12 mouse cellular contexts compared by ENCODE assay signal in the genomic region with DNA sequence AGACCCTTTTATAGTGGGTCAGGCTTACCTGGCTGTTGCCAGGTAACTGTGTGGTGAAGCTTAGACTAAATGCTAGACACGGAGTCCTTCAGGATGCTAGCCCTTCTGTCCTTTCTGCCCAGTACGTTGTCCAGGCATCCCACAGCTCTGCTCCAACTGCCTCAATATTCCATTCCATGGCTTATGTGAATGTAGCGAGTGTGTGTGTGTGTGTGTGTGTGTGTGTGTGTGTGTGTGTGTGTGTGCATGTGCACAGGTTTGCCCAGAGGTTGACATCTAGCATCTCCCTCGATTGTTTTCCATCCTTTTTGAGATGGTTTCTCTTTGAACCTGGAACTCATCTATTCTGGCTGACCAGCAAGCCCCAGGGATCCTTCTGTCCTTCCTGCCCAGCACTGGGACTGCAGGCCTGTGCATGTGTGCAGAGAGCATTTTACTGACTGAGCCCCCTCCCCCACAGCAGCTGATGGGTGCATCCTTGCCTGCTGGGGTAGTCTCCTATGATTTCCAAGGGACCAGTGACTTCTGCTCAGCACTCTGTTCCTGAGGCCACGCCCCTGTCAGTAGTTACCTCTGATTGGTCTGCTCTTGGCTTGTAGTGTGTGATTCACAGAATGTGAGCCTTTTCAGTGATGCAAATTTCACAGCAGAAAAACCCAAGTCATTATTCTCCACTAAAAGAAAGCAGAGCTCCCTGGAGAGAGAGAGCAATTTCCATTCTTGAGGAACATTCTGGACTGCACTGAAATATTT. TPM values are rescaled to one million over a fixed set of nuclear protein-coding genes. Genes with fewer than 3 reads are reported as not detected.
A peak's percentile ranks its signal among the peaks of the same experiment; 100 is the strongest.
DNase-seq lines count a peak whose midpoint lies in the region; ATAC-seq lines count a peak whose summit lies in the region.
"Had no signal": no experiment of that assay in that cellular context is flagged by ENCODE, and none has a peak within 500 bp of the region (broad histone marks: within the 10 kb centered on the region; RNA-seq: fewer than 3 reads in every experiment).

No protein-coding gene starts in this region.

- no peaks in the 10 kb centered on the region for H3K36me3 ChIP-seq in forebrain, embryonic 15.5 days
- H3K36me3 ChIP-seq in midbrain, embryonic 15.5 days (replicated peaks): no peaks in the 10 kb centered on the region
- H3K36me3 ChIP-seq in kidney, embryonic 15.5 days: no peaks in the 10 kb centered on the region
- H3K36me3 ChIP-seq: G1E; lung, embryonic 15.5 days had no signal

- H3K9me3 ChIP-seq in forebrain, embryonic 15.5 days: no peaks in the 10 kb centered on the region
- no peaks in the 10 kb centered on the region for H3K9me3 ChIP-seq in midbrain, embryonic 15.5 days
- H3K9me3 ChIP-seq in kidney, embryonic 15.5 days (replicated peaks): no peaks in the 10 kb centered on the region
- H3K9me3 ChIP-seq: G1E; lung, embryonic 15.5 days had no signal

- DNase-seq in heart, postnatal 14 days: peak; percentile 4 to 9
- no peak for DNase-seq in heart, adult 8-10 months (ENCODE audit: low spot score)
- DNase-seq in ZHBTc4 (ENCODE audit: low read depth, low spot score): peak; percentile 59
- DNase-seq in thymus, postnatal 10 days (ENCODE audit: low spot score in 2 of 2): no peak
- DNase-seq: thymus, adult 2 months had no signal

- peaks cover 27% of the 10 kb centered on the region for H3K4me1 ChIP-seq in forebrain, embryonic 15.5 days
- peaks cover 12% of the 10 kb centered on the region for H3K4me1 ChIP-seq in midbrain, embryonic 15.5 days
- no peaks in the 10 kb centered on the region for H3K4me1 ChIP-seq in kidney, embryonic 15.5 days
- H3K4me1 ChIP-seq: lung, embryonic 15.5 days had no signal

- H3K27me3 ChIP-seq in forebrain, embryonic 15.5 days: no peaks in the 10 kb centered on the region
- no peaks in the 10 kb centered on the region for H3K27me3 ChIP-seq in midbrain, embryonic 15.5 days (replicated peaks)
- H3K27me3 ChIP-seq in kidney, embryonic 15.5 days: no peaks in the 10 kb centered on the region
- H3K27me3 ChIP-seq: lung, embryonic 15.5 days had no signal

- peak; percentile 82 for ATAC-seq in forebrain, embryonic 15.5 days (replicated peaks)
- ATAC-seq in midbrain, embryonic 15.5 days (replicated peaks): peak; percentile 70
- ATAC-seq in megakaryocyte-erythroid progenitor cell, adult 5-6 weeks (replicated peaks; ENCODE audit: low FRiP score, low TSS enrichment, poor library complexity, severe bottlenecking): no peak
- no peak for ATAC-seq in kidney, embryonic 15.5 days (replicated peaks; ENCODE audit: low FRiP score)
- ATAC-seq: inflammation-experienced regulatory T-cells, adult 6 months had no signal

- peak overlapping the region; percentile 23; the same call in 1 of the 2 replicates for H3K27ac ChIP-seq in forebrain, embryonic 15.5 days (replicated peaks)
- no peak overlapping the region for H3K27ac ChIP-seq in midbrain, embryonic 15.5 days
- H3K27ac ChIP-seq in kidney, embryonic 15.5 days: no peak overlapping the region
- H3K27ac ChIP-seq: lung, embryonic 15.5 days had no signal

- H3K4me2 ChIP-seq in forebrain, embryonic 15.5 days (replicated peaks): no peak overlapping the region
- no peak overlapping the region for H3K4me2 ChIP-seq in midbrain, embryonic 15.5 days
- no peak overlapping the region for H3K4me2 ChIP-seq in kidney, embryonic 15.5 days
- H3K4me2 ChIP-seq: lung, embryonic 15.5 days had no signal

- H3K9ac ChIP-seq in forebrain, embryonic 15.5 days (replicated peaks): no peak overlapping the region
- no peak overlapping the region for H3K9ac ChIP-seq in midbrain, embryonic 15.5 days
- no peak overlapping the region for H3K9ac ChIP-seq in kidney, embryonic 15.5 days
- H3K9ac ChIP-seq: lung, embryonic 15.5 days had no signal

- intact Hi-C loops in heart, postnatal 14 days (cut with DNase I): no loop called here

- no peak overlapping the region for H3K4me3 ChIP-seq in forebrain, embryonic 15.5 days
- no peak overlapping the region for H3K4me3 ChIP-seq in midbrain, embryonic 15.5 days
- H3K4me3 ChIP-seq in kidney, embryonic 15.5 days (replicated peaks): no peak overlapping the region
- H3K4me3 ChIP-seq: lung, embryonic 15.5 days had no signal

- WGBS in forebrain, embryonic 15.5 days: 63% methylated on average over 5 of the region's 5 CpGs
- 54% methylated on average over 5 of the region's 5 CpGs for WGBS in midbrain, embryonic 15.5 days
- 71% methylated on average over 5 of the region's 5 CpGs for WGBS in kidney, embryonic 15.5 days

RNA-seq across cellular contexts. Expression of gene Lrrc66, which starts 33.2 kb away (rescaled TPM):
- under 1 TPM in 1 of 2 experiments, not detected in 1; 0.07 TPM for total RNA-seq in heart, postnatal 14 days (2021)
- total RNA-seq in heart, adult 8-10 months (2022): under 1 TPM in 1 of 4 experiments, not detected in 3; 0.12 TPM
- not detected in 2 replicates for polyA plus RNA-seq in forebrain, embryonic 15.5 days (2015; fragmentation: Nextera tagmentation; extraction: Ambion mirVana)
- not detected in 2 replicates for polyA plus RNA-seq in midbrain, embryonic 15.5 days (2015; fragmentation: Nextera tagmentation; extraction: Ambion mirVana)
- total RNA-seq in megakaryocyte-erythroid progenitor cell, adult 5-6 weeks (2014; fragmentation: Nextera tagmentation): 0.68 and 1.7 TPM in 2 replicates
- total RNA-seq in megakaryocyte-erythroid progenitor cell, adult 5-6 weeks (2017): 10.7 and 21.4 TPM in 2 replicates
- 0.08 and 0.17 TPM in 2 replicates for polyA plus RNA-seq in kidney, embryonic 15.5 days (2015; fragmentation: Nextera tagmentation; extraction: Ambion mirVana)

RNA-seq across cellular contexts. Expression of gene Sgcb, which starts 48.5 kb away (rescaled TPM):
- 10 to 100 TPM; 78.5 to 84.3 TPM for total RNA-seq in heart, postnatal 14 days (2021)
- total RNA-seq in heart, adult 8-10 months (2022): 100 to 1,000 TPM; 113 to 128 (median 122) TPM
- polyA plus RNA-seq in forebrain, embryonic 15.5 days (2015; fragmentation: Nextera tagmentation; extraction: Ambion mirVana): 25.3 and 25.4 TPM in 2 replicates
- 35.8 and 36.6 TPM in 2 replicates for polyA plus RNA-seq in midbrain, embryonic 15.5 days (2015; fragmentation: Nextera tagmentation; extraction: Ambion mirVana)
- 2.5 and 4.7 TPM in 2 replicates for total RNA-seq in megakaryocyte-erythroid progenitor cell, adult 5-6 weeks (2014; fragmentation: Nextera tagmentation)
- 2.7 and 5.7 TPM in 2 replicates for total RNA-seq in megakaryocyte-erythroid progenitor cell, adult 5-6 weeks (2017)
- 24.5 and 25.0 TPM in 2 replicates for polyA plus RNA-seq in kidney, embryonic 15.5 days (2015; fragmentation: Nextera tagmentation; extraction: Ambion mirVana)

RNA-seq across cellular contexts. Expression of gene Spata18, which starts 52.1 kb away (rescaled TPM):
- 1 to 10 TPM in 1 of 2 experiments, under 1 TPM in 1; 0.90 to 1.4 TPM for total RNA-seq in heart, postnatal 14 days (2021)
- total RNA-seq in heart, adult 8-10 months (2022): under 1 TPM; 0.22 to 0.37 (median 0.33) TPM
- polyA plus RNA-seq in forebrain, embryonic 15.5 days (2015; fragmentation: Nextera tagmentation; extraction: Ambion mirVana): 0.17 and 0.78 TPM in 2 replicates
- polyA plus RNA-seq in midbrain, embryonic 15.5 days (2015; fragmentation: Nextera tagmentation; extraction: Ambion mirVana): 0.30 and 0.52 TPM in 2 replicates
- not detected in 2 replicates for total RNA-seq in megakaryocyte-erythroid progenitor cell, adult 5-6 weeks (2014; fragmentation: Nextera tagmentation)
- not detected in 2 replicates for total RNA-seq in megakaryocyte-erythroid progenitor cell, adult 5-6 weeks (2017)
- 0.08 and 0.18 TPM in 2 replicates for polyA plus RNA-seq in kidney, embryonic 15.5 days (2015; fragmentation: Nextera tagmentation; extraction: Ambion mirVana)
- total RNA-seq: G1E had no signal
- polyA plus RNA-seq: G1E; inflammation-experienced regulatory T-cells, adult 6 months had no signal

Comparison
In these comparisons a context has a peak if more than half of its experiments do, and no peak if none do; other contexts are left out.
1. DNase-seq: peak in heart, postnatal 14 days (2 of 2) and ZHBTc4 (single experiment); none in heart, adult 8-10 months (single experiment) and thymus, postnatal 10 days (0 of 2).
2. ATAC-seq: peak in forebrain, embryonic 15.5 days (single experiment) and midbrain, embryonic 15.5 days (single experiment); none in megakaryocyte-erythroid progenitor cell, adult 5-6 weeks (single experiment) and kidney, embryonic 15.5 days (single experiment).
3. RNA of gene Sgcb, which starts 48.5 kb away (total RNA-seq): 113 to 128 TPM in heart, adult 8-10 months and 78.5 to 84.3 TPM in heart, postnatal 14 days; 2.5 to 5.7 TPM in megakaryocyte-erythroid progenitor cell, adult 5-6 weeks; every median in the first group is over 10 times any median in the second.